Mouse (Mus musculus): ENCODE data around the gene Rab3gap2.

The Rab3gap2 gene

GRCm38 (mm10) chr1:185203909-185204661, at the start of gene Rab3gap2:
TSS of gene Rab3gap2 (plus strand) at chr1:185204117.
- DNase-seq (ENCODE audit: low read depth) = peak; percentile 98

GRCm38 (mm10) chr1:185173641-185174040, 30.3 kb upstream of the Rab3gap2 start:
- DNase-seq (ENCODE audit: low read depth) = no peak

DNA sequence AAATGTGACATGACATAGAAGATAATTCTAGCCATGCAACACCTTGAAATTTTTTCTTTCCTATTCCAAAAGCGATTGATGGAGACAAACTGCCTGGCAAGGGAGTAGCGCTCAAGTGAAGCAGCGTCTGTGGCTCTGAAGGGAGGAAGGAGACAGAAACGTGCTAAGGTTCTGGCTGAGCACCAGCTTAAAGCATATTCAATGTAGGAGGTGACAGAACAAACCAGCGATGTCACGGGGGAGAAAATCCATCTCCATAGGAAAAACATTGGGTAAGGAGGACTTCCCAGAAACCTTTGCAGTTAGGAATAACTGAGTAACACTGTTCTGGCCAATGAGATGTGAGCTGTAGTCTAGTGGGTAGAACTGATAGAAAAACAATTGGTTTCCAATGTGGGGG, 26.1 kb upstream of the Rab3gap2 start:
- DNase-seq (ENCODE audit: low read depth) = no peak

DNA sequence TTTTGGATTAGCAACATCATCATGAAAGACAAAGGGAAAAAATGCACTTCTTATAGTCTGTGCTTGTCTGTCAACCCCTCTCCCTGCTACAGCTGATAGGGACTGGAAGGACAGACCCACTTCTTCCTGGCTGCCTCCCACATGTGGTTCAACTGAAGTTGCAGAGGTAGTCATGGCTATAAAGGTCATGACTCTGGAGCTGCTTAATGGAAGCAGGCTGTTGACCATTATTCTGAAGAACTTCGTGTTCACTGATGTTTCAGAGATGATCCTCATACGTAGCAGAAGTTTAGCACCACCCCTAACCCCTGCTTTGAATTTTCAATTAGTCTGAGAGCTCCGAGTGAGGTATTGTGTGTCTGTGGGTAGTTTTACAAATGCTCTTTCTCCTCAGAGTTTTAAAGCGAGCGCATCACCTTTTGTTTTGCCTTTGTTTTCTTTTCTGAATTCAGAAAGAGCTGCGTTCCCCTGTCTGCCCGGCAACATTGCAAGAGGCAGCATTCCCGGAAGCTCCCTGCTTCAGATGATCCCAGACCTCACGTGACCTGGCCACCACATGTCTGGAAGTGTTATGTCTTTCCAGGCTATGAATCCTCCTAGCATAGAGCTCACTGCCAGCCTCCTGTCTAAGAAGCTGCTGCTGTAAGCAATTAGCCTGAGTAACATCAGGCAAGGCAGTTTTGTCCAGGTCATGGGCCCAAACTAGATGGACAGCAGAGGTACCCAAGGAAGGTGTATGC, 20.2 kb upstream of the Rab3gap2 start:
- no peak for DNase-seq (ENCODE audit: low read depth)

DNA sequence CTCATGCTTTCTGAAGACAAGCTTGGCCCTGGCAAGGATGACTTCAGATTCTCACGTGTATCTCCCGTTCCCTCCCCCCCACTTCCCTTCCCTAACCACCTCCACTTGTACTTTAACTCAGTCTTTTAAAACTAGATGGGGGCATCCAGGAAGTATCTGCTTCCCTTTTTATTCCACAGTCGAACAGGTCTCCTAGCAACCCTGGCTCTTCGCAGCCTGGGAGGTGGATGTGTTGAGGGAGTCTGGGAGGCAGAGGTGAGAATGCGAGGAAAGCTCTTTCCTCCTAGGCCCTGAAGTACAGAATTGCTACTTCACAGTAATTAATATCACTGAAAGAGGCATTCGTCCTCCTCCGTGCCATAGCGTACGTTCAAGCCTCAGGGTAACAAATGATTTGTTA, 18.4 kb upstream of the Rab3gap2 start:
- DNase-seq (ENCODE audit: low read depth) = no peak

GRCm38 (mm10) chr1:185187135-185187785, 16.7 kb upstream of the Rab3gap2 start:
- DNase-seq (ENCODE audit: low read depth) = no peak

DNA sequence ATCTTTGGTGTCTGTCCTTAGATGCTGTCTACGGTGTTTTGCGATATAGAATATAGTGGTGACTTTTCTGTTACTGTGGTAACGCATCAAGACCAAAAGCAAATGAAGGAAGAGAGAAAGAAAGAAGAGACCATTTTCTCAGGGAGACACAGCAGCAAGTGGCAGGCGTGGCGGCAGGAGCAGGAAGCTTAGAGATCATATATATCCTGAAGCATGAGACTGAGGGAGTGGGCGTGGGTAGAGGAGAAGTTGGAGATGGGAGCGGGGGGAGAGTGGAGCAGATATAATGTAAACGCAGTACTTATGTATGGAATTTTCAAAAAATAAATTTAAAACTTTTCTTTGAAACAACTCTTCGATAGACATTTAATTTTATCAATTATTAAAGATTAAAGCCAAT, 14.0 kb upstream of the Rab3gap2 start:
- no peak for DNase-seq (ENCODE audit: low read depth)

GRCm38 (mm10) chr1:185192087-185192486, 11.8 kb upstream of the Rab3gap2 start:
- no peak for DNase-seq (ENCODE audit: low read depth)

DNA sequence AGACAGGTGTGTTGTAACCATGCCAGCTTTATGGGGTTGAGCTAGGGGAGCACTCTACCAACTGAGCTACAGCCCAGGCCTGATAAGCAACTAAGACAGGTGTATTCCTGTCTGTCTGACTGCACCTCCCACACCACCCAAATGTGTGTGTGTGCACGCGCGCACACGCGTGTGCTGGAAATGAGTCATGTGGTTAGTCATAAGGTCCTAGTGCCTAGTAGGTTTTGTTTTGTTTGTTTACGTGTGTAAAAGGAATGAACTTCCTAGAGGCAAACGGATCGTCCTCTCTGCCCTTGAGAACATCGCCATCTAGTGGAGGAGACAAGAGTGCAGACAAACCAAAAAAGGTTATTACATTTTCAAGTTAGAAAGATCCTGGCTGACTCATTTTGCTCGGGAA, 10.4 kb upstream of the Rab3gap2 start:
- DNase-seq (ENCODE audit: low read depth) = peak; percentile 83

- DNase-seq (ENCODE audit: low read depth) = no peak
Measured at GRCm38 (mm10) chr1:185196323-185196722, 7.6 kb upstream of the Rab3gap2 start.

- DNase-seq (ENCODE audit: low read depth) = no peak
Measured at GRCm38 (mm10) chr1:185200571-185201395, 3.1 kb upstream of the Rab3gap2 start.

DNA sequence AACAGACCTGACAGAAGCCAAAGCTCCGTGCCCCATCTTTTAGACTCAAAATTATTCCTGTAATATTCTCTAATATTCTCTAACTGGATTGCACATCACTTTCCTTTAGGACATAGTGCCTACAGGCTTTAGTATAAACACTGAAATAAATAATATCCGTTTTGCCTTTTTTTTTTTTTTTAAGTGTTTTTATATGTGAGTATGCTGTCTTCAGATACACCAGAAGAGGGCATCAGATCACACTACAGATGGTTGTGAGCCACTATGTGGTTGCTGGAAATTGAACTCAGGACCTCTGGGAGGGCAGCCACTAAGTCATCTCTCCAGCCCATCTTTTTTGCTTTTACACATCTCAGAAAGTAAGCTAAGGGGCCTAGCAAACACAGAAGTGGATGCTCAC, 1.9 kb upstream of the Rab3gap2 start:
- DNase-seq (ENCODE audit: low read depth) = peak; percentile 22

GRCm38 (mm10) chr1:185203196-185203908, 565 bp upstream of the Rab3gap2 start:
- peak; percentile 55 for DNase-seq (ENCODE audit: low read depth)

GRCm38 (mm10) chr1:185205090-185205489, 1.2 kb downstream of the Rab3gap2 start:
- peak; percentile 71 for DNase-seq (ENCODE audit: low read depth)

DNA sequence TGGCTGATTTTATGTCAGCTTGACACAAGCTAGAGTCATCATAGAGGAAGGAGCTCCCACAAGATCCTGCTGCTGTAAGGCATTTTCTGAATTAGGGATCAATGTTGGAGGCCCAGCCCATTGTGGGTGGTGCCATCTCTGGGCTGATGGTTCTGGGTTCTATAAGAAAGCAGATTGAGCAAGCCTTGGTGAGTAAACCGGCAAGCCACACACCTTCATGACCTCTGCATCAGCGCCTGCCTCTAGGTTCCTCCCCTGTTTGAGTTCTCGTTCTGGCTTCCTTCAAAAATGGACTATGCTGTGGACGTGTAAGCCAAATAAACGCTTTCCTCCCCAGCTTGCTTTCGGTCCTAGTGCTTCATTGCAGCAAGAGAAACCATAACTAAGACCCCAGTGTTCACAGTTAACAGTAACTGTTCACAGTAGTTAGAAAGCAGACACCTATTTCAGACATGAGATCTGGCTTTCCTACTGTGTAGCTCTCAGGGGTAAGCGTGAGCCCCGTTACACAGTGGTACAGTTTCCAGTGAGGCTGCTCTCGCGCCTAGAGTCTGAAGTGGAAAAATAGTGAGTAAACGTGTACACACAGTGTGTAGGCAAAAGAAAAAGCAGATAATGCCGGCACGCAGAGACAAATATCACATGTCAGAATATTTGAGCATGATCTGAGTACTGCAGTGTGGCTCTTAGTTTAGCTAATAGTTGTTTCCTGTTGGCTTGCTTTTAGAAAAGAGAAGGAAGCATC, 4.1 kb downstream of the Rab3gap2 start:
- DNase-seq (ENCODE audit: low read depth) = peak; percentile 56

DNA sequence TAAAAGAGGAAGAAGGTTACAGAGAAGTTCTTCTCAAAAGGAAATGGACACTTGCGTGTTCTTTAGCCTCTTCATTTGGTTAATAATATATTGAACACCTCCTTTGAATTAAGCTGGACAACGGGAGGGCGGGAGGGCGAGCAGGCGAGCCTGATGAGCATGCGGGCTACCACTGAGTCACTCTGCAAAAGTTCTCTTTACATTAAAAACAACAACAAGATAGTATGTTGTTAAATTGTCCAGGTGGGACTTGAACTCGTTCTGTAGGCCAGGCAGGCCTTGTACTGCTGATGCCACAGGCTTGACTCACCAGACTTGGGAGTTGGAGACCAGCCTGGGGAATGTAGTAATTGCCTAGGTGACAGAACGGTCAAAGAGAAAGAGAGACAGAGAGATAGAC, 4.8 kb downstream of the Rab3gap2 start:
- DNase-seq (ENCODE audit: low read depth) = no peak

GRCm38 (mm10) chr1:185209641-185210176, 5.8 kb downstream of the Rab3gap2 start:
- DNase-seq (ENCODE audit: low read depth) = no peak

DNA sequence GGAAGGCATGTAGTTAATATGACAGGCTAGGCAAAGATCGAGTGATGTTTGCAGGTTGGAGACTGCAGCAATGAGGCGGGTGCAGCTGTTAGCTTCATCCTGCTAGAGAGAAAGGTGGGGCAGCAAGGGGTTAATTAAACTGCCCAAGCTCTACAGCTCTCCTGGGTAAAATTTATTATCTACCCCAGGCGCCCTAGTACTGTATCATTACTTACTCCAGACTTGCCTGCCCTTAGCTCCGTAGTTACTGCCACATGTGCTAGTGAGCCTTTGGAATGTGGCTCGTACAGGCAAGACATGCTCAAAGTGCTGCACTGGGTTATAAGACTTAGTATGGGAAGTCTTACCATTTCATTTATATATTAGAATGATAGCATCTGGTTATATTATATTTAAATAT, 12.4 kb downstream of the Rab3gap2 start:
- DNase-seq (ENCODE audit: low read depth) = no peak

DNA sequence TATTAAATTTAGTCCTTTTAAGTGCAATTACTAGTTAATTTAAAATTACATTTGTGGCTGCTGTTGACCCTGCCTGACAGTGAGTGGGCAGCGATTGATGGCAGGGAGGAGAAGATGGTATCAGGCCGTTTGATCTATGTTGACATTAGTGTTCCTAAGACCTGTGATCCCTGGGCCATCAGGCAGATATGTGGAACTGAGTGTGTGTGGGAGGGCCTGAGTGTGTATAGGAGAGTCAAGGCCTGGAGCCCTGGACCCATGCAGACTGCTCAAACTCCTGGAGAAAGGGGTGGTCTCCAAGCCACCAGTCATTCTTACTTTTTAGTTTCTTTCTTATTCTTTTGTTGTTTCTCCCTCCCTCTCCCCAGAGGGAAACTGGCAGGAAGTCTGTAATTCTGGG, 12.8 kb downstream of the Rab3gap2 start:
- DNase-seq (ENCODE audit: low read depth) = no peak

GRCm38 (mm10) chr1:185217966-185218365, 14.0 kb downstream of the Rab3gap2 start:
- DNase-seq (ENCODE audit: low read depth) = peak; percentile 37
